Mouse (Mus musculus) olfactory bulb, adult 2 months (tissue): Measurements from ENCODE around the gene Akap6. TPM values are rescaled to one million over a fixed set of nuclear protein-coding genes. Genes with fewer than 3 reads are reported as not detected.
"Not testable (repeated sequence)": the region's sequence is repeated elsewhere in the genome, so short reads cannot be mapped to it uniquely, and the experiment has no call there.

ENCODE experiments used
- H3K27ac ChIP-seq: fragments of 200-500 bp; 2 replicates; pipeline ENCODE4 v1.5.1; 2012; ENCODE audit warnings: low read depth, low read length; ENCODE audit not compliant: insufficient read depth
- H3K4me1 ChIP-seq: fragments of 200-500 bp; 2 replicates; pipeline ENCODE4 v1.6.1; 2012; ENCODE audit warnings: low read length; ENCODE audit not compliant: control insufficient read depth, insufficient read depth
- H3K4me3 ChIP-seq: fragments of 200-500 bp; 2 replicates; pipeline ENCODE4 v1.5.1; 2012; ENCODE audit warnings: mild to moderate bottlenecking, low read depth, low read length, moderate library complexity; ENCODE audit not compliant: insufficient read depth
- CTCF ChIP-seq: fragments of 200-500 bp; IDR thresholded peaks from 2 replicates; pipeline ENCODE4 v1.5.1; 2012; ENCODE audit warnings: low read depth, mild to moderate bottlenecking, low read length, moderate library complexity; ENCODE audit not compliant: insufficient read depth
- POLR2A ChIP-seq: fragments of 200-500 bp; IDR thresholded peaks from 2 replicates; pipeline ENCODE4 v1.6.1; 2012; ENCODE audit warnings: mild to moderate bottlenecking, low read depth, low read length, moderate library complexity; ENCODE audit not compliant: insufficient read depth
- WGBS: fragments of 180-500 bp; shearing (Covaris S2); methylation state at CpG from one replicate; pipeline ENCODE4 v1.1.7; 2018; 5-methylcytosine and 5-hydroxymethylcytosine counted together
- polyA plus RNA-seq: library from polyadenylated mRNA; stranded (reverse); fragments of >200 nt; gene quantifications from 2 replicates; pipeline ENCODE4 v1.2.4, GENCODE M21; 2012; ENCODE audit warnings: low replicate concordance; ENCODE audit not compliant: missing spikeins, insufficient read depth, insufficient read length

Akap6 gene
- polyA plus RNA-seq, 1 experiment, result not detected

GRCm38 (mm10) chr12:52729396-52729795 lies 30.2 kb downstream of the Akap6 start:
- TF ChIP-seq POLR2A (no peak), CTCF (no peak)
- no peak overlapping the region for H3K4me3 ChIP-seq
- WGBS, result 73% methylated on average over 6 of the region's 6 CpGs
- peaks cover 7% of the 10 kb centered on the region for H3K4me1 ChIP-seq
- no peak overlapping the region for H3K27ac ChIP-seq

DNA sequence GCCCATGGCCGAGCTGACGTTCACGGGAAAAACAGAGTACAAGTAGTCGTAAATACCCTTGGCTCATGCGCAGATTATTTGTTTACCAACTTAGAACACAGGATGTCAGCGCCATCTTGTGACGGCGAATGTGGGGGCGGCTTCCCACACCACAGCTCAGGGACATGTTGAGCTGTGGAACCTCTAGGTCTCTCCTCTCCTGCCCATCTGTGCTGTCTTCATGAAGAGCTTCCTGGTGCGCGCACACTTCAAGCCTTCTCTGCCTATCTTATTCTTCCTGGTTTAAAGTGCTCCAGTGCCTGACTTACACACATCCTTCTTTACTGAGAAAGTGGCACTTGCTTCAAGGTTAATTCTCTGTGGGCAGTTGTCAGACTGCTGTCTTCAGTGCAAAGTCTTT lies 36.0 kb downstream of the Akap6 start:
- WGBS, result 91% methylated on average over 7 of the region's 11 CpGs
- not testable (repeated sequence) for H3K4me1 ChIP-seq, H3K4me3 ChIP-seq, H3K27ac ChIP-seq

DNA sequence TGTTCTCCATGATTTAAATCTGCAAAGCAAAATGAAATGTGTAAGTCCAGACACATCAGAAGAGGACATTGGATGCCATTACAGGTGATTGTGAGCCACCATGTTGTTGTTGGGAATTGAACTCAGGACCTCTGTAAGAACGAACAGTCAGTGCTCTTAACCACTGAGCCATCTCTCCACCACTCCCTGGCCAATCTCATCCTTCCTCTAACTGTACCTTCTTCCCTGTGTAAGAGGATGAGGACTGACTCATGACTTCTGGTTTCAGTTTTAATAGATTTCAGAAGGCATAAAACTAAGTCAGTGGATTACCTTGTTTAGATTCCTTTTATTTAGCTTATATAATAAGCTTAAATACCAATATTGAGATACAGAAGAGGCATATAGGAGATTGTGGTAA lies 38.0 kb downstream of the Akap6 start:
- 100% methylated on average over 1 of the region's 1 CpGs for WGBS
- Histone ChIP-seq H3K27ac (no peak overlapping the region), H3K4me3 (no peak overlapping the region), H3K4me1 (peaks cover 5% of the 10 kb centered on the region; the same call in 1 of the 2 replicates)
- no peak for TF ChIP-seq CTCF
- no peak for TF ChIP-seq POLR2A

- no peak for TF ChIP-seq POLR2A
- TF ChIP-seq CTCF, result no peak
- WGBS, result 76% methylated on average over 3 of the region's 3 CpGs
- H3K4me3 ChIP-seq, result no peak overlapping the region
- peaks cover 8% of the 10 kb centered on the region; the same call in 1 of the 2 replicates for H3K4me1 ChIP-seq
- no peak overlapping the region for H3K27ac ChIP-seq
These were observed 40.1 kb downstream of the Akap6 start for GRCm38 (mm10) chr12:52739326-52739725.

DNA sequence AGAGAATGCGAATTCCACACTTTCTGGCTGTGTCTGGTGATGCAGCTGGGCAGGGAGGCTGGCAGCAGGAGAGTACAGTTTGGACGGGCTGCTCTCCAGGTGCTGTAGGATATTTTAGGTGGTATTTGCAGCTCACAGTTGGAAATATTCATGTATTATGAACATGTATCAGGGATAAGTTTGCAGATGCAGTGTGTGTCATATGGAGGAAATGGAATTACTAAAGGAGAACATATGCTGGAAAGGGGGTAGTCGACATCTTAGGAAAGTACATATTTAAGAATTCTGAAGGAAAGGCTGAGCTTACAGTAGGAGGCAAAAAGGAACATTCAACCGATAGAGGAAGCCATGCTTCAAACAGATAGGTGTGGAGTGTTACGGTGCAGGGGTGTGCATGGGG lies 42.6 kb downstream of the Akap6 start:
- H3K4me3 ChIP-seq, result no peak overlapping the region
- 90% methylated on average over 5 of the region's 5 CpGs for WGBS
- no peak for TF ChIP-seq CTCF
- no peak for TF ChIP-seq POLR2A
- H3K27ac ChIP-seq, result no peak overlapping the region
- peaks cover 10% of the 10 kb centered on the region; the same call in 1 of the 2 replicates for H3K4me1 ChIP-seq

- Histone ChIP-seq H3K4me1 (peaks cover 2% of the 10 kb centered on the region; the same call in 1 of the 2 replicates), H3K4me3 (no peak overlapping the region), H3K27ac (no peak overlapping the region)
- WGBS, result 62% methylated on average over 12 of the region's 12 CpGs
- no peak for TF ChIP-seq POLR2A
- no peak for TF ChIP-seq CTCF
These were observed 50.8 kb downstream of the Akap6 start for GRCm38 (mm10) chr12:52750006-52750405.

DNA sequence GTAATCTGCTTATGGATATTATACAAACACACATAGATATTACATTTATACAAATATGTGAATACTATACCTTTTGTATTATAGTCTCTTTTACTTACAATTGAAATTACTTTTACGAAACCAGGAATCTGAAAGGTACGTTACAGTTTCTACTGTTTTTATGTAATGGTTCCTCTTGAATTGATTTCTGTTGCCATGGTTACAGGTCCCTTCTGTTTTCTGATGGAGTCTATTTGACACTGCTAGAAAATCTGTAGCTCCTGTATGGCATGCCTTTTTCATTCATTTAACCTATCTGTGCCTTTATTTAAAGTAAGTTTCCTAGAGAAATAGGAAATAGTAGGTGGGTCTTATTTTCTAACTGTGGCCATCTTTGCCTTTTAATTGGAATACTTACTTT lies 56.5 kb downstream of the Akap6 start:
- WGBS, result 95% methylated on average over 2 of the region's 2 CpGs
- Histone ChIP-seq H3K4me1 (no peaks in the 10 kb centered on the region), H3K27ac (no peak overlapping the region), H3K4me3 (no peak overlapping the region)
- no peak for TF ChIP-seq POLR2A

GRCm38 (mm10) chr12:52757881-52758280 lies 58.7 kb downstream of the Akap6 start:
- 51% methylated on average over 4 of the region's 4 CpGs for WGBS
- Histone ChIP-seq H3K4me3 (no peak overlapping the region), H3K27ac (no peak overlapping the region), H3K4me1 (no peaks in the 10 kb centered on the region)
- no peak for TF ChIP-seq POLR2A

DNA sequence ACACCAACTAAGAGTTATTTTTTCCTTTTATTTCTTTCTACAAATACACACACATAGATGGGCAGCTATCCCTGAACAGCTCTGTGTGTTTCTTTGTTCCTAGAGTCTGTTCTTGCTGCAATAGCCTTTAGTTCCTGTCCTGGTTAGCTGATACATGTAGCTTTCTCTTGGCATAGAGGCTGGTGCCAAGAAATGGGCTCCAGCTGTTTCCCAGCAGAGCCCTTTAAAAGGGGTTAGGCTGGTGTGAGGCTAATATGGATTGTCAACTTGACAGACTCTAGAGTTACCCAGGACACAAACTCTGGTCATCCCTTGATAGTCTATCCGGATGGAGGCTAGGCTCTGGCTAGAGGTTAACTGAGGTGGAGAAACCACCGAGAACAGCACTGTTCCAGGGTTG lies 64.9 kb downstream of the Akap6 start:
- 91% methylated on average over 2 of the region's 2 CpGs for WGBS
- no peak for TF ChIP-seq POLR2A
- no peak for TF ChIP-seq CTCF
- H3K4me1 ChIP-seq, result no peaks in the 10 kb centered on the region
- no peak overlapping the region for H3K27ac ChIP-seq
- no peak overlapping the region for H3K4me3 ChIP-seq

GRCm38 (mm10) chr12:52764810-52765209 lies 65.6 kb downstream of the Akap6 start:
- no peaks in the 10 kb centered on the region for H3K4me1 ChIP-seq
- TF ChIP-seq CTCF (no peak), POLR2A (no peak)
- no peak overlapping the region for H3K27ac ChIP-seq
- WGBS, result 29% methylated on average over 3 of the region's 3 CpGs
- H3K4me3 ChIP-seq, result no peak overlapping the region

GRCm38 (mm10) chr12:52769561-52769960 lies 70.4 kb downstream of the Akap6 start:
- Histone ChIP-seq H3K27ac (no peak overlapping the region), H3K4me3 (no peak overlapping the region), H3K4me1 (peaks cover 5% of the 10 kb centered on the region)
- 67% methylated on average over 3 of the region's 3 CpGs for WGBS
- TF ChIP-seq POLR2A (no peak), CTCF (no peak)
